Mouse (Mus musculus): ENCODE measurements around the gene Tango6. TPM values are rescaled to one million over a fixed set of nuclear protein-coding genes. Genes with fewer than 3 reads are reported as not detected.

Tango6 gene
- polyA plus RNA-seq (2015; fragmentation: Nextera tagmentation; extraction: Ambion mirVana): 6.2 and 6.8 TPM in 2 replicates

DNA sequence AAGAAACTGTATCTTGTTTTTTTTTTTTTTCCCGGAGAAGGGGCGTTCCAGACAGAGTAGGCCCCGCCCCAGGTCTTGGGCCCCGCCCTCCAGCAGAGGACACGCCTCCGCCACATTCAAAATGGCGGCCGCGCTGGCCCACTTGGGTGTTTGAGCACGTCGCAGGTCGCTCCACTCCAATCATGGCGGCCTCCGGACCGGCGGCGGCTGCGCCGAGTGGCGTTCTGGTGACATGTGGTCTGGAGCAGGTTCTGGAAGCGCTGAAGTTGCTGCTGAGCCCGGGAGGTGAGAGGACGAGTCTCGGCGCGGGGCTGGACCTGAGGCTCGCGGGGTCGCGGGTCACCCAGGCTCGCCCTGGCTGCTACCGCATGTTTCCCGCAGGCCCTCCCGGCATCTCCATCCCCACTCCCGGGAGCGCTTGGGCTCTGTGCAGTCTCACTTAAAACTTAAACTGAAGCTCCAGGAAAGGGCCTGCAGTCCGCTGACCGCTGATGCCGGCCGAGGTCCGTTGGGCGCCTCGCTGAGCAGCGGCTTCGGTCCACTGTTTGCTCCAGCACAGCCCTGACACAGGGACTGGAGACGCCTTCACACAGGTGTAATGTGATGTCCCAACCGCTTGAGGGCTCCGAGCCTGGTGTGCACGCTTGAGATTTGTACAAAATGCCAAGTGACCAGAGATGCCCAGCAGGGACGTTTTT is at the start of gene Tango6:
Tango6 (plus strand) TSS at position 98 of the 698 bp plus-strand sequence.
- Histone ChIP-seq H3K27ac (replicated peaks) (peak within 1 kb of the TSS; percentile 95), H3K9me3 (replicated peaks) (no peaks in the 10 kb centered on the region), H3K4me1 (peaks cover 5% of the 10 kb centered on the region; the same call in 1 of the 2 replicates), H3K36me3 (no peaks in the 10 kb centered on the region), H3K27me3 (replicated peaks) (no peaks in the 10 kb centered on the region), H3K4me3 (replicated peaks) (peak within 1 kb of the TSS; percentile 76), H3K4me2 (peak within 1 kb of the TSS; percentile 69), H3K9ac (replicated peaks) (peak within 1 kb of the TSS; percentile 88)
- under 1% methylated on average over 50 of the region's 50 CpGs for WGBS
- ATAC-seq (ENCODE audit: low FRiP score): peak; percentile 97

DNA sequence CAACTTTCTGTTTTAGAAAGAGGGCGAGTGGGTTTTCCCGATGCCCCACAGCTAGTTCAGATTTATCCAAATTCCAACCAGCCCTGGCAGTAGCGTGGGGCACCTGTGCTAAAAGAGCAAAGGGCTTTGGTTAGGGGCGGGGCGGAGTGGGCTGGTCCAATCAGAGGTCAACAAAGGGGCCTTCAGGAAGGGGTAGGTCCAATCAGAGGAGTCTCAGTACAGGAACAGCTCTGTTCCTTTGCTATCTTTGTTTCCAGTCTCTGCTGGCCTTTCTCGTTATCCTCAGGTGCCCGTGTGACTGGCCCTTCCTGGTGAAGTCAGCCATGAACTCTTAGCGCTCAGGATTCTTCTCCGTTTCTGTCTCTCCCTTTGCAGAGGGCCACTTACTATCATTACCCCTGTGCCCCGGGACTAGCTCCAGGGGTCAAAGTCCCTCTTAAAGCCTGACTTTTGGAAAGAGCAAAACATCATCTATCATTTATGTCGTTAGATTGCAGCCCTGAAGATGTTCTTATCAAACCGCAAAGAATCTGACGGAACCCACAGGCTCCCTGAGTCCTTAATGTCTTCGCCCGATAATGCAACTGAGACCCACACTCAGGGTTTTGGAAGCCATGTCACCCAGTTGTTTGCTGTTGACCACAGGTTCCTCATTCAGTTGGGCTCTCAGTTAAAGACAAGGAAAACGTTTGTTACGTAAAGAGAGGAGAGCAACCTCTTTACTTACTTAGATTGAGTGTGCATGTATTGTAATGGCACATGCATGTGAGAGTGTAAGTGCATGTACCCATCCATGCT is 49.3 kb upstream of the Tango6 start:
- Histone ChIP-seq H3K27ac (replicated peaks) (no peak overlapping the region), H3K27me3 (replicated peaks) (no peaks in the 10 kb centered on the region), H3K4me3 (replicated peaks) (no peak overlapping the region), H3K9me3 (replicated peaks) (no peaks in the 10 kb centered on the region), H3K4me2 (no peak overlapping the region), H3K9ac (replicated peaks) (no peak overlapping the region), H3K36me3 (no peaks in the 10 kb centered on the region), H3K4me1 (peaks cover 3% of the 10 kb centered on the region)
- ATAC-seq (ENCODE audit: low FRiP score): no peak
- 73% methylated on average over 17 of the region's 17 CpGs for WGBS

DNA sequence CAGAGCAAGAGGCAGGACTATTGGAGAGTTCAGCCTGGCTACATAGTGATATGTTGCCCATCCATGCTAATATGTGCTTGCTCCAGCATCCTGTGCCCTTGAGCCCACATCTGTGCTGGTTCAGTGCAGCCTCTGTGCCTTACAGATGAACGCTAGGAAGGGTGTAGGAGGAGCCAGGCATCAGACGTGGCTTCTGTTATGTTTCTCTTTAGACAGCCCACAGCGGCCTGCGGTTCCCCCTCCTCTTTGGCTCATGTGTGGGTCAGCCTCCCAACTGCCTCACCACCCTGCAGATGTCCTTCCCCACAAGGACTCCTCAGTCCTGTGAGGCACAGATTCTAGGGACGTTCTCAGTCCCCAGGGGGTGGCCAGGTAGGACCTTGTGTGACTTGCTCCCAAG is 47.6 kb upstream of the Tango6 start:
- H3K9ac ChIP-seq (replicated peaks): no peak overlapping the region
- WGBS: 35% methylated on average over 5 of the region's 5 CpGs
- no peak overlapping the region for H3K4me3 ChIP-seq (replicated peaks)
- no peak for ATAC-seq (ENCODE audit: low FRiP score)
- H3K4me1 ChIP-seq: peaks cover 3% of the 10 kb centered on the region
- no peaks in the 10 kb centered on the region for H3K36me3 ChIP-seq
- H3K27ac ChIP-seq (replicated peaks): no peak overlapping the region
- no peaks in the 10 kb centered on the region for H3K27me3 ChIP-seq (replicated peaks)
- no peak overlapping the region for H3K4me2 ChIP-seq
- H3K9me3 ChIP-seq (replicated peaks): no peaks in the 10 kb centered on the region

DNA sequence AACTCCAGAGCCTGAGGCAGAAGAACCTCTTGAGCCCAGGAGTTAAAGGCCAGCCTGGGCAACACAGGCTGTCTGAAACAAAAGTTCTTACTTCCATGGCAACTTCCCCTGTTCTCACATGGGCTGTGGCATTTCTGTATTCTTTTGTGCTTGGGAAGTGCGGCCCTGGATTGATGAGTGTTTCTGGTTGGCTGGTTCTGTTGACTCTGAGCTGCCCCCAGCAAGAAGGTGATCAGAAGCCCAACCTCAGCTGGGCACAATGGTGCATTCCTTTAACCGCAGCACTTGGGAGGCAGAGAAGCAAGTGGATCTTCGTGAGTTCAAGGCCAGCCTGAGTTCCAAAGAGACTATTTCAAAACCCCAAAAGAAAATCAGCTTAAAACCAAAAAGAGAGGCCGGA is 45.4 kb upstream of the Tango6 start:
- no peaks in the 10 kb centered on the region for H3K36me3 ChIP-seq
- no peaks in the 10 kb centered on the region for H3K9me3 ChIP-seq (replicated peaks)
- H3K9ac ChIP-seq (replicated peaks): no peak overlapping the region
- peaks cover 3% of the 10 kb centered on the region for H3K4me1 ChIP-seq
- no peak overlapping the region for H3K4me2 ChIP-seq
- no peak overlapping the region for H3K4me3 ChIP-seq (replicated peaks)
- ATAC-seq (ENCODE audit: low FRiP score): no peak
- H3K27ac ChIP-seq (replicated peaks): no peak overlapping the region
- no peaks in the 10 kb centered on the region for H3K27me3 ChIP-seq (replicated peaks)
- WGBS: 65% methylated on average over 4 of the region's 4 CpGs

DNA sequence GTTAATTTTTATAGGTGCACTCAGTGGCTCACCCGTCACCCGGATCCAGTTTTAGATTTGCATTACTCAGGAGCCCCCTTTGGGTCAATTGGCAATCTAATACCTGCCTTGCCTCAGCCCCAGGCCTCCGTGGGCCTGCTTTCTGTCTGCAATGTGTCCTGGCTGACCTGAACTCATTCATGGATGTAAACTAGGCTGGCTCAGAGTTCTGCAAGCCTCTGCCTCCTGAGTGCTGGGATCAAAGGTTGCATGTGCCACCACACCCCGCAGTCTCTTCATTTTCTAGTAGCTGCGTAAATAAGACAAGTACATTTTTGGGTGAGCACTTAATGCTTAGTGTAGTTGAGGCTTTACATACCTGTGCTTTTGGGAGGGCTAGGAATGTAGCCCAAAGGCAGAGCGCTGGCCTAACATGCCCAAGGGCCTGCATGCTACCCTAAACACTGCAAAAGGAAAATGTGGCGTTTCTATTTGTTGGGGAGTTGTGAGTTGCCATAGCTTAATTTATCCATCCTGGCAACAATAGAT is 44.0 kb upstream of the Tango6 start:
- no peak overlapping the region for H3K4me2 ChIP-seq
- 91% methylated on average over 7 of the region's 7 CpGs for WGBS
- no peaks in the 10 kb centered on the region for H3K36me3 ChIP-seq
- ATAC-seq (ENCODE audit: low FRiP score): no peak
- H3K4me3 ChIP-seq (replicated peaks): no peak overlapping the region
- no peaks in the 10 kb centered on the region for H3K9me3 ChIP-seq (replicated peaks)
- no peak overlapping the region for H3K27ac ChIP-seq (replicated peaks)
- no peak overlapping the region for H3K9ac ChIP-seq (replicated peaks)
- H3K27me3 ChIP-seq (replicated peaks): no peaks in the 10 kb centered on the region
- H3K4me1 ChIP-seq: no peaks in the 10 kb centered on the region

DNA sequence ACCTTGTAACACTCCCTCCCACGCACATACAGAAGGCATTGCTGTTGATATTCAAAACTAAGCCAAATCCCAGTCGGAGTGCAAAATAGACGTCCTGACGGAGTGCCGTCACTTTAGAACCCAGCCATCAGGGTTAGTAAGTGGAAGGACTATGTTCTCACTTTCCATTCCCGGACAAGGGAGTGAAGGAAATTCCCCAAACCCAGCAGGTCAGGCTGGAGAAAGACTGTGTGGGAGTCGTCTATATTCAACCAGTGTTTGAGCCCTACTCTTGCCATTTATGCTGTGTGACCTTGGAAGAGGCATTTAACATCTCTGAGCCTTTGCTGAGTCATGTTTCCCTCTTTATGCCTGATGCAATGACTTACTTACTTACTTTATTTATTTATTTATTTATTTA is 42.7 kb upstream of the Tango6 start:
- no peak overlapping the region for H3K4me2 ChIP-seq
- 91% methylated on average over 7 of the region's 7 CpGs for WGBS
- H3K27me3 ChIP-seq (replicated peaks): no peaks in the 10 kb centered on the region
- no peak for ATAC-seq (ENCODE audit: low FRiP score)
- H3K4me1 ChIP-seq: no peaks in the 10 kb centered on the region
- no peak overlapping the region for H3K27ac ChIP-seq (replicated peaks)
- no peak overlapping the region for H3K4me3 ChIP-seq (replicated peaks)
- no peak overlapping the region for H3K9ac ChIP-seq (replicated peaks)
- H3K36me3 ChIP-seq: no peaks in the 10 kb centered on the region
- H3K9me3 ChIP-seq (replicated peaks): no peaks in the 10 kb centered on the region

DNA sequence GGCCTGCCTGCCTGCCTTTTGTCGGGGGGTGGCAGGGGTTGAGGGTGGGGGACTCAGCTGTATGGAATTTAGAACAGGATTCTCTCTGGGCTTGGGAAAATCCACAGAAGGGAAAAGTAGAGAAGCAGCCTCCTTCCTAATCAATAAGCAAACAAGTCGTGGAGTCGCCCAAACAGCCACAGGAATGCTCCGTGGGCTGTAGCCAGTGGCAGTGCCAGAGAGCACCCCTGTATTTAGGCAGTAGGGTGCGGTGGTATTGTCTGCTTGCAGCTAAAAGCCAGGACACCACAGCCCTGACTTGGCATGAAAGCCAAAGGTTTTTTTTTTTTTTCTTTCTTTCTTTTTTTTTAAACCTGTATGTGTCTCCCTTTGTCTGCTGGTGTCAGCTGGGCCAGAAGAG is 41.9 kb upstream of the Tango6 start:
- Histone ChIP-seq H3K27ac (replicated peaks) (no peak overlapping the region), H3K4me2 (no peak overlapping the region), H3K36me3 (no peaks in the 10 kb centered on the region), H3K27me3 (replicated peaks) (no peaks in the 10 kb centered on the region), H3K9ac (replicated peaks) (no peak overlapping the region), H3K4me1 (no peaks in the 10 kb centered on the region), H3K4me3 (replicated peaks) (no peak overlapping the region), H3K9me3 (replicated peaks) (no peaks in the 10 kb centered on the region)
- WGBS: 89% methylated on average over 5 of the region's 5 CpGs
- no peak for ATAC-seq (ENCODE audit: low FRiP score)

DNA sequence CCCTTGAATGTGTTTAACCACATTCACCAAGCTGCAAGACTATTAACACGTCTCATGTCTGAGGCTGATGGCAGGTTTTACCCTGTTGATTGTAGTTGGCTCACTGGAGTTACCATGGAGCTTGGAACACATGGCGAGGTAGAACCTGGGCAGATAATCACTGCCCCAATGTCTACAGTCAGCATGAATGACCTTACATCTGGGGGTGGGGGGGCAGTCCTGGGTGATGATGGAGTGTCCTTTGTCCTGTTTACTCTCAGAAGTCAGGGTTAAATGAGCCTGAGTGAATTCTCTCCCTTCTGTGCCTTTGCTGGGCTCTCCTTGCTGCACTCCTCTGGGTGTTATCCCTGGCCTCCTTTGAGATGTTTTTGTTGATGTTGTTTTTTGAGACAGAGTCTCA is 40.7 kb upstream of the Tango6 start:
- H3K27ac ChIP-seq (replicated peaks): no peak overlapping the region
- H3K4me1 ChIP-seq: no peaks in the 10 kb centered on the region
- no peak for ATAC-seq (ENCODE audit: low FRiP score)
- no peaks in the 10 kb centered on the region for H3K36me3 ChIP-seq
- no peak overlapping the region for H3K4me3 ChIP-seq (replicated peaks)
- no peak overlapping the region for H3K4me2 ChIP-seq
- WGBS: 65% methylated on average over 2 of the region's 2 CpGs
- H3K9me3 ChIP-seq (replicated peaks): no peaks in the 10 kb centered on the region
- no peak overlapping the region for H3K9ac ChIP-seq (replicated peaks)
- H3K27me3 ChIP-seq (replicated peaks): no peaks in the 10 kb centered on the region

DNA sequence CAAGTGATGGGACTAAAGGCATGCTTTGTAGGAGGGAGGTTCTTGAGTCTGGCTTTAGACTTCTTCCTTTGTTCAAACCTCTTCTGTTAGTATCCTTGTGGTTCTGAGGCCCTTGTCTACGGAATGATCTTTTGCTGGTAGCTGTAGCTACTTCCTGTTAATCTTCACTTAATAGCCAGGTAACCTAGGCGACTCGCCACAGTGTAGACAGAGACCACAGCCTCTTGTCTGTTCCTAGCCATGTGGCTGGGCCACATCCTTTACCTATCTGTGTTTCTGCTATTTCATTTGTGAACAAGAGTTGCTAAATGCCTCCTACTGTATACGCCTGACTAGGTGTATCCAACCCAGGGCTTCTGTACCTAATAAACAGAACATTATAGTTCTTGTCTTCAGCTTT is 39.8 kb upstream of the Tango6 start:
- WGBS: 89% methylated on average over 4 of the region's 4 CpGs
- H3K4me3 ChIP-seq (replicated peaks): no peak overlapping the region
- no peak for ATAC-seq (ENCODE audit: low FRiP score)
- no peaks in the 10 kb centered on the region for H3K4me1 ChIP-seq
- H3K27ac ChIP-seq (replicated peaks): no peak overlapping the region
- H3K27me3 ChIP-seq (replicated peaks): no peaks in the 10 kb centered on the region
- no peaks in the 10 kb centered on the region for H3K36me3 ChIP-seq
- H3K9ac ChIP-seq (replicated peaks): no peak overlapping the region
- H3K4me2 ChIP-seq: no peak overlapping the region
- H3K9me3 ChIP-seq (replicated peaks): no peaks in the 10 kb centered on the region

DNA sequence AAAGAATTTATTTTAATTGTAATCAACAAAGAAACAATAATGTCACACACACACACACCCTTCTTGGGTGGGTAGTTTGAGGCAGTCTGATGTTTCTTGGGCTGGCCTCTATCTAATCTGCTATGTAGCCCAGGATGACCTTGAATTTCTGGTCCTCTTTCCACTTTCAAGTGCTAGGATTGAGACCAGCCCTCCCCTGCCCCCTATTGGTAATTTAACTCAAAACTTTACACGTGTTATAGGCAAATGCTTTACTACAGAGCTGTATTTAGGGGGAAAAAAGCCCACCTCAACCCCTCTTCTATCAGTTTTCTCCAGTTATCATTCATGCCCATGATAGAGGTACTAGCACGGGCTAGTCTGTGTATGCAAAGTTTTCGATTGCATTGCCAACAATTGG is 37.9 kb upstream of the Tango6 start:
- H3K4me2 ChIP-seq: no peak overlapping the region
- H3K4me3 ChIP-seq (replicated peaks): no peak overlapping the region
- no peak overlapping the region for H3K9ac ChIP-seq (replicated peaks)
- H3K27me3 ChIP-seq (replicated peaks): no peaks in the 10 kb centered on the region
- H3K9me3 ChIP-seq (replicated peaks): no peaks in the 10 kb centered on the region
- no peak overlapping the region for H3K27ac ChIP-seq (replicated peaks)
- 72% methylated on average over 3 of the region's 3 CpGs for WGBS
- no peak for ATAC-seq (ENCODE audit: low FRiP score)
- no peaks in the 10 kb centered on the region for H3K4me1 ChIP-seq
- H3K36me3 ChIP-seq: no peaks in the 10 kb centered on the region

DNA sequence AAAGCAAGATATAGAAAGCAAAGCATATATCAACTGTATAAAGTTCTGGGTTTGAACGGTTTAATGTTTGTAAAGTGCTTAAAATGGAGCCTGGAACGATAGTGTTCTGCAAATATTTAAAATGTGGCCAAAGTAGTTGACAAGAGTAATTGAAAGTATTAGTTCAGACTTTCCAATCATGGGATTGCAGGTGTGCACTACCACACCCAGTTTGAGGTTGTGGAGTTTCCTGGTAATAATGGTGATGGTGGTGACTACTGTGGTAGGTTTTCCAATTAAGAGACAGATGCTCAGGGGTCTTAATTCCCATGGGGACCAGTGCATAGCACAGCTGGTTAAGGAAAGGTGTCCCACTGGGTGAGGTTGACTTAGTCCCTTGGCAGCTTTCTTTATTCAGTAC is 36.7 kb upstream of the Tango6 start:
- Histone ChIP-seq H3K36me3 (no peaks in the 10 kb centered on the region), H3K9me3 (replicated peaks) (no peaks in the 10 kb centered on the region), H3K4me1 (no peaks in the 10 kb centered on the region), H3K27me3 (replicated peaks) (no peaks in the 10 kb centered on the region), H3K4me3 (replicated peaks) (no peak overlapping the region), H3K27ac (replicated peaks) (no peak overlapping the region), H3K9ac (replicated peaks) (no peak overlapping the region), H3K4me2 (no peak overlapping the region)
- WGBS: 92% methylated on average over 2 of the region's 2 CpGs
- ATAC-seq (ENCODE audit: low FRiP score): no peak

DNA sequence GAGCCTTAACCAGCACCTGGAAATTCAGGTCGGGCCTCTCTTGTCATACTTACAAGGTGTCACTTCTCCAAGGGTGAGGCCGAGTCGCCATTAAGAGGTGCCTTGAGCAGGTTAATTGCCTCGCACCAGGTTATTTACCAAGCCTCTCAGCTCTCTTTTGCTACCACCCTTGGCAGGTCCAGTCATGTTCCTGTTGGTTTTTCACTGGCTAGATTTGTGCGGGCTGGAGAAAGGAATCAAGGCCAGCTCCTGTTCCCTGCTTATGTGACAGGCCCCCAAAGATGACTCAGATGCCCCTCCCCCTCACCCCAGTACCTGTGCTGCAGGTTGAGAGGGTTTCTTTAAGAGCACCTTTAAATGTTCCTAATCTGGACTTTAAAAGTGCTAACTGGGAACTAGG is 36.1 kb upstream of the Tango6 start:
- ATAC-seq (ENCODE audit: low FRiP score): no peak
- Histone ChIP-seq H3K36me3 (no peaks in the 10 kb centered on the region), H3K4me3 (replicated peaks) (no peak overlapping the region), H3K9me3 (replicated peaks) (no peaks in the 10 kb centered on the region), H3K27ac (replicated peaks) (no peak overlapping the region), H3K4me2 (no peak overlapping the region), H3K4me1 (no peaks in the 10 kb centered on the region), H3K27me3 (replicated peaks) (no peaks in the 10 kb centered on the region), H3K9ac (replicated peaks) (no peak overlapping the region)
- WGBS: 86% methylated on average over 5 of the region's 5 CpGs

All from neural tube, embryonic 15.5 days (tissue).